Mouse (Mus musculus) heart, adult 2 months (tissue): ENCODE data around the gene 1700037C18Rik.

Source experiments
- CTCF ChIP-seq: fragments of 200-600 bp; IDR thresholded peaks from 2 replicates; pipeline ENCODE4 v1.8.1; 2022; ENCODE audit warnings: antibody characterized with exemption, mild to moderate bottlenecking, moderate library complexity
- EP300 ChIP-seq: fragments of 200-500 bp; IDR thresholded peaks from 2 replicates; pipeline ENCODE4 v1.6.1; 2011; ENCODE audit warnings: low read depth, low read length, control low read depth; ENCODE audit not compliant: insufficient read depth
- POLR2A ChIP-seq: fragments of 200-500 bp; IDR thresholded peaks from 2 replicates; pipeline ENCODE4 v1.6.1; 2011; ENCODE audit warnings: mild to moderate bottlenecking, low read depth, low read length, control low read depth; ENCODE audit not compliant: insufficient read depth

- TF ChIP-seq EP300 (no peak), POLR2A (no peak), CTCF (no peak)
Measured at GRCm38 (mm10) chr16:3855776-3856175, 52.7 kb downstream of the 1700037C18Rik start.
